Mouse (Mus musculus) ES-E14 (cell line): ENCODE results near the gene Prickle2.

Experiments
- CHD2 ChIP-seq: IDR thresholded peaks from 2 replicates; pipeline ENCODE4 v1.6.1; 2014; ENCODE audit warnings: mild to moderate bottlenecking, low read depth, low read length, inconsistent platforms
- HCFC1 ChIP-seq: IDR thresholded peaks from 2 replicates; pipeline ENCODE4 v1.6.1; 2012; ENCODE audit warnings: low read length, inconsistent platforms, borderline replicate concordance; ENCODE audit not compliant: insufficient read depth
- ZC3H11A ChIP-seq: IDR thresholded peaks from 2 replicates; pipeline ENCODE4 v1.6.1; 2012; ENCODE audit warnings: low read depth, mild to moderate bottlenecking, inconsistent platforms, low read length, borderline replicate concordance
- ZNF384 ChIP-seq: IDR thresholded peaks from 2 replicates; pipeline ENCODE4 v1.6.1; 2012; ENCODE audit warnings: low read depth, low read length, inconsistent platforms

GRCm38 (mm10) chr6:92612151-92612769 lies 93.7 kb downstream of the Prickle2 start:
- TF ChIP-seq HCFC1 (no peak), ZNF384 (no peak), ZC3H11A (no peak), CHD2 (no peak)
